ENCODE assay signal across 8 mouse cellular contexts in the genomic region with DNA sequence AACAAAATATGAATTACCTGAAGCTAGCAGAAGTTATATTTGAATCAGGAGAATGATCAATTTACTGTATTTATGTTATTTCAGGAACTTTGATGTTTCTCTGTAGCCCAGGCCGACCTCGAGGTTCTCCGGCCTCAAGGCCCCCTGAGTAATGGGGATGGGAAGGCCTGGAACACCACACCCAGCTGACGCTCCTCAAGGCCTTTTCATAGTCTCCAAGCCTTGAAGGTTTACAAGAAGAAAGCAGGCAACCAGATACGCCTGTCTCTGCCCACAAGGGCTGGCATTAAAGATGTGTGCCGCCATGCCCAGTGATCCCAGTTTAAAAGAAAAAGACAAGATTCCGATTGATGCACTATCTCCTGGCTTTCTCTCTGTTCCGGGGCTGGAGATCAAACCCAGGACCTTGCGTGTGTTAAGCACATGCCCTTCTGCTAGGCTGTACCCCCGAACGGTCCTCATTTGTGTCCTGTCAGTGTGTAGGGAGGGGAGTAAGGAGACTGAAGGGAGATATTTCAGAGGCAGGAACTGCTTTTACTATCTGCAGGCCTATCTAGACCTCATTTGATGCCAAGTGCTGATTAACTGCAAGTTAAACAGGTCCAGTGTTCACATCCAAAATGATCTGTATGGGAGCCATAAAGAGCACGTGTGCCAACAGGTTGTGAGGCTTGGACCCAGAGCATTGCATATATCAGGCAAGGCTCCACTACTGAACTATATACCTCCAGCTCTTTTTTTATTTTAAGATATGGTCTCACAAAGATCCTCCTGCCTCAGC. TPM values are rescaled to one million over a fixed set of nuclear protein-coding genes. Genes with fewer than 3 reads are reported as not detected.
DNase-seq lines count a peak whose midpoint lies in the region; ATAC-seq and TF ChIP-seq lines count a peak whose summit lies in the region.

No protein-coding gene starts in this region.

- H3K4me3 ChIP-seq in heart, embryonic 14.5 days (ENCODE audit: control insufficient read depth in 1 of 2, insufficient read depth in 1 of 2, low read depth in 1 of 2, low read length in 2 of 2): peak overlapping the region in 1 of 2 experiments; percentile 83; a peak in 1 of 4 replicates
- peak overlapping the region; percentile 67 for H3K4me3 ChIP-seq in forebrain, embryonic 15.5 days
- H3K4me3 ChIP-seq in liver, postnatal 0 days (ENCODE audit: low read depth, low read length): peak overlapping the region; percentile 74

- no peak overlapping the region for H3K27ac ChIP-seq in heart, embryonic 14.5 days (replicated peaks in 1 of 2; ENCODE audit: control insufficient read depth in 1 of 2, insufficient read depth in 1 of 2, low read depth in 2 of 2, low read length in 2 of 2)
- no peak overlapping the region for H3K27ac ChIP-seq in forebrain, embryonic 15.5 days (replicated peaks)
- H3K27ac ChIP-seq in liver, postnatal 0 days (ENCODE audit: low read depth): peak overlapping the region; percentile 98; the same call in 1 of the 2 replicates

- H3K4me2 ChIP-seq in heart, embryonic 14.5 days (ENCODE audit: low read length): peak overlapping the region; percentile 89
- H3K4me2 ChIP-seq in forebrain, embryonic 15.5 days (replicated peaks): peak overlapping the region; percentile 76
- peak overlapping the region; percentile 83 for H3K4me2 ChIP-seq in liver, postnatal 0 days (ENCODE audit: low read depth, low read length)

- TF ChIP-seq CTCF in liver, postnatal 0 days (IDR thresholded peaks at IDR 0.05; ENCODE audit: low read depth): no peak

- WGBS in heart, embryonic 14.5 days: 89% methylated on average over 12 of the region's 12 CpGs
- 91% methylated on average over 12 of the region's 12 CpGs for WGBS in forebrain, embryonic 15.5 days
- WGBS in liver, postnatal 0 days (ENCODE audit: insufficient replicate concordance): 81% methylated on average over 12 of the region's 12 CpGs

- peak overlapping the region; percentile 94 for H3K9ac ChIP-seq in heart, embryonic 14.5 days (ENCODE audit: low read length)
- no peak overlapping the region; the same call in 1 of the 2 replicates for H3K9ac ChIP-seq in forebrain, embryonic 15.5 days (replicated peaks)
- peak overlapping the region; percentile 86 for H3K9ac ChIP-seq in liver, postnatal 0 days (replicated peaks)

- H3K4me1 ChIP-seq in heart, embryonic 14.5 days (ENCODE audit: control insufficient read depth in 2 of 2, insufficient read depth in 2 of 2, low read length in 2 of 2): peaks cover 3 to 16% of the 10 kb centered on the region in 2 experiments
- peaks cover 36% of the 10 kb centered on the region for H3K4me1 ChIP-seq in forebrain, embryonic 15.5 days
- peaks cover 24% of the 10 kb centered on the region for H3K4me1 ChIP-seq in liver, postnatal 0 days (ENCODE audit: insufficient read depth)

- no peak for TF ChIP-seq EP300 in liver, postnatal 0 days (IDR thresholded peaks at IDR 0.05; ENCODE audit: low read depth)

- intact Hi-C loops in heart, postnatal 14 days (cut with DNase I): no loop called here

- no peak for DNase-seq in heart, postnatal 14 days
- peak; percentile 81 for DNase-seq in adrenal gland, adult 2 months
- DNase-seq in liver, postnatal 0 days: no peak
- no peak for DNase-seq in right cerebral cortex, adult 2 months (ENCODE audit: low spot score in 2 of 2)
- DNase-seq in layer of hippocampus, adult 11-12 months (ENCODE audit: low spot score): no peak
- DNase-seq in urinary bladder, postnatal 4 days (ENCODE audit: low spot score in 2 of 2): no peak

- H3K36me3 ChIP-seq in heart, embryonic 14.5 days (ENCODE audit: control insufficient read depth, insufficient read depth, low read length): peaks cover 24% of the 10 kb centered on the region
- peaks cover 8% of the 10 kb centered on the region for H3K36me3 ChIP-seq in forebrain, embryonic 15.5 days
- peaks cover 20% of the 10 kb centered on the region for H3K36me3 ChIP-seq in liver, postnatal 0 days (replicated peaks; ENCODE audit: insufficient read depth, low read length)

- H3K9me3 ChIP-seq in heart, embryonic 14.5 days (ENCODE audit: control insufficient read depth, low read length): no peaks in the 10 kb centered on the region
- H3K9me3 ChIP-seq in forebrain, embryonic 15.5 days: no peaks in the 10 kb centered on the region
- no peaks in the 10 kb centered on the region for H3K9me3 ChIP-seq in liver, postnatal 0 days (ENCODE audit: low read length)

- no peak for ATAC-seq in heart, embryonic 14.5 days (ENCODE audit: insufficient number of reproducible peaks, insufficient read depth, low FRiP score, low read depth)
- ATAC-seq in forebrain, embryonic 15.5 days (replicated peaks): no peak
- no peak for ATAC-seq in liver, postnatal 0 days

- no peaks in the 10 kb centered on the region for H3K27me3 ChIP-seq in heart, embryonic 14.5 days (ENCODE audit: control insufficient read depth, insufficient read depth, low read length)
- H3K27me3 ChIP-seq in forebrain, embryonic 15.5 days: no peaks in the 10 kb centered on the region
- no peaks in the 10 kb centered on the region for H3K27me3 ChIP-seq in liver, postnatal 0 days (ENCODE audit: insufficient read depth, low read length)

RNA-seq across cellular contexts. Expression of gene Prune1, which starts 2.8 kb away (rescaled TPM):
- 29.8 and 31.7 TPM in 2 replicates for polyA plus RNA-seq in heart, embryonic 14.5 days (2014; fragmentation: Nextera tagmentation; extraction: Ambion mirVana)
- total RNA-seq in heart, postnatal 14 days (2021): 10 to 100 TPM; 19.8 to 20.4 TPM
- total RNA-seq in adrenal gland, adult 2 months (2021): 10 to 100 TPM; 26.3 to 31.1 TPM
- polyA plus RNA-seq in adrenal gland, adult 2 months (2012; rRNA removed): 14.1 and 15.4 TPM in 2 replicates
- polyA plus RNA-seq in forebrain, embryonic 15.5 days (2015; fragmentation: Nextera tagmentation; extraction: Ambion mirVana): 42.0 and 44.4 TPM in 2 replicates
- 10.6 and 10.7 TPM in 2 replicates for polyA plus RNA-seq in liver, postnatal 0 days (2015; fragmentation: Nextera tagmentation; extraction: Ambion mirVana)

RNA-seq across cellular contexts. Expression of gene Mindy1, which starts 3.5 kb away (rescaled TPM):
- polyA plus RNA-seq in heart, embryonic 14.5 days (2014; fragmentation: Nextera tagmentation; extraction: Ambion mirVana): 25.6 and 28.8 TPM in 2 replicates
- 10 to 100 TPM; 22.3 to 25.8 TPM for total RNA-seq in heart, postnatal 14 days (2021)
- total RNA-seq in adrenal gland, adult 2 months (2021): 100 to 1,000 TPM; 131 to 139 TPM
- polyA plus RNA-seq in adrenal gland, adult 2 months (2012; rRNA removed): 209 and 296 TPM in 2 replicates
- 46.1 and 46.2 TPM in 2 replicates for polyA plus RNA-seq in forebrain, embryonic 15.5 days (2015; fragmentation: Nextera tagmentation; extraction: Ambion mirVana)
- 41.4 and 42.8 TPM in 2 replicates for polyA plus RNA-seq in liver, postnatal 0 days (2015; fragmentation: Nextera tagmentation; extraction: Ambion mirVana)

RNA-seq across cellular contexts. Expression of gene Anxa9, which starts 22.3 kb away (rescaled TPM):
- polyA plus RNA-seq in heart, embryonic 14.5 days (2014; fragmentation: Nextera tagmentation; extraction: Ambion mirVana): 0.88 TPM in 2 replicates
- under 1 TPM; 0.38 to 0.76 TPM for total RNA-seq in heart, postnatal 14 days (2021)
- total RNA-seq in adrenal gland, adult 2 months (2021): 1 to 10 TPM; 1.2 to 2.5 TPM
- polyA plus RNA-seq in adrenal gland, adult 2 months (2012; rRNA removed): 0.88 and 1.3 TPM in 2 replicates
- polyA plus RNA-seq in forebrain, embryonic 15.5 days (2015; fragmentation: Nextera tagmentation; extraction: Ambion mirVana): 0.47 and 0.61 TPM in 2 replicates
- polyA plus RNA-seq in liver, postnatal 0 days (2015; fragmentation: Nextera tagmentation; extraction: Ambion mirVana): 1.2 TPM in 2 replicates

RNA-seq across cellular contexts. Expression of gene Cers2, which starts 29.9 kb away (rescaled TPM):
- polyA plus RNA-seq in heart, embryonic 14.5 days (2014; fragmentation: Nextera tagmentation; extraction: Ambion mirVana): 118 and 123 TPM in 2 replicates
- total RNA-seq in heart, postnatal 14 days (2021): 10 to 100 TPM; 47.4 to 47.6 TPM
- total RNA-seq in adrenal gland, adult 2 months (2021): 100 to 1,000 TPM; 224 to 263 TPM
- polyA plus RNA-seq in adrenal gland, adult 2 months (2012; rRNA removed): 78.7 and 99.1 TPM in 2 replicates
- 96.7 and 101 TPM in 2 replicates for polyA plus RNA-seq in forebrain, embryonic 15.5 days (2015; fragmentation: Nextera tagmentation; extraction: Ambion mirVana)
- 124 and 125 TPM in 2 replicates for polyA plus RNA-seq in liver, postnatal 0 days (2015; fragmentation: Nextera tagmentation; extraction: Ambion mirVana)

RNA-seq across cellular contexts. Expression of gene Bnipl, which starts 33.7 kb away (rescaled TPM):
- not detected in 2 replicates for polyA plus RNA-seq in heart, embryonic 14.5 days (2014; fragmentation: Nextera tagmentation; extraction: Ambion mirVana)
- total RNA-seq in heart, postnatal 14 days (2021): under 1 TPM in 1 of 2 experiments, not detected in 1; 0.32 TPM
- not detected for total RNA-seq in adrenal gland, adult 2 months (2021)
- not detected in 2 replicates for polyA plus RNA-seq in adrenal gland, adult 2 months (2012; rRNA removed)
- polyA plus RNA-seq in forebrain, embryonic 15.5 days (2015; fragmentation: Nextera tagmentation; extraction: Ambion mirVana): 0.10 TPM in 1 of 2 replicates, not detected in the other
- polyA plus RNA-seq in liver, postnatal 0 days (2015; fragmentation: Nextera tagmentation; extraction: Ambion mirVana): not detected in 2 replicates
